Mouse (Mus musculus) lung, adult 2 months (tissue): Measurements from ENCODE around the gene Gm5771. TPM values are rescaled to one million over a fixed set of nuclear protein-coding genes. Genes with fewer than 3 reads are reported as not detected.
"Not testable (repeated sequence)": the region's sequence is repeated elsewhere in the genome, so short reads cannot be mapped to it uniquely, and the experiment has no call there.

Source experiments
- DNase-seq: peaks from one replicate; pipeline ENCODE4 v3.0.0; 2022
- H3K4me1 ChIP-seq: fragments of 200-500 bp; 2 replicates; pipeline ENCODE4 v1.6.1; 2011; ENCODE audit warnings: low read length; ENCODE audit not compliant: control insufficient read depth, insufficient read depth
- H3K4me3 ChIP-seq: fragments of 200-500 bp; replicated peaks from 2 replicates; pipeline ENCODE3; 2011; ENCODE audit warnings: low read depth, mild to moderate bottlenecking, control low read depth, low read length; ENCODE audit errors: extremely low read depth
- CTCF ChIP-seq: fragments of 200-500 bp; IDR thresholded peaks from 2 replicates; pipeline ENCODE4 v1.5.1; 2011; ENCODE audit warnings: mild to moderate bottlenecking, low read length, control low read depth; ENCODE audit not compliant: insufficient read depth
- POLR2A ChIP-seq: fragments of 200-500 bp; IDR thresholded peaks from 2 replicates; pipeline ENCODE4 v1.6.1; 2011; ENCODE audit warnings: low read depth, mild to moderate bottlenecking, control low read depth, low read length, borderline replicate concordance; ENCODE audit errors: extremely low read depth
- WGBS: fragments of 180-500 bp; shearing (Covaris S2); methylation state at CpG from one replicate; pipeline ENCODE4 v1.1.7; 2018; 5-methylcytosine and 5-hydroxymethylcytosine counted together
- polyA plus RNA-seq: library from polyadenylated mRNA; depleted of rRNA; stranded (reverse); fragments of >200 nt; gene quantifications from 2 replicates; pipeline ENCODE4 v1.2.3, GENCODE M21; 2012; rRNA removed

The Gm5771 gene
- polyA plus RNA-seq, result not detected in 2 replicates

GRCm38 (mm10) chr6:41392056-41392455, at the start of gene Gm5771:
Gene Gm5771 (plus strand): TSS chr6:41392356.
- DNase-seq, H3K4me1 ChIP-seq, H3K4me3 ChIP-seq: not testable (repeated sequence)

- 64% methylated on average over 2 of the region's 2 CpGs for WGBS
Measured at GRCm38 (mm10) chr6:41353932-41354331, 38.2 kb upstream of the Gm5771 start, which contains the start of gene Try10. Gene Try10 (plus strand): TSS chr6:41354105.

GRCm38 (mm10) chr6:41373772-41374171, 18.4 kb upstream of the Gm5771 start:
- WGBS, result 67% methylated on average over 2 of the region's 2 CpGs
- DNase-seq, H3K4me3 ChIP-seq, H3K4me1 ChIP-seq: not testable (repeated sequence)

More at GRCm38 (mm10) chr6:41353932-41354331, 38.2 kb upstream of the Gm5771 start, which contains the start of gene Try10:
- no peak within 1 kb of the TSS for H3K4me3 ChIP-seq
- no peak for TF ChIP-seq CTCF
- DNase-seq, result no peak
- H3K4me1 ChIP-seq, result no peaks in the 10 kb centered on the region

- DNase-seq, H3K4me3 ChIP-seq, H3K4me1 ChIP-seq: not testable (repeated sequence)
Measured at GRCm38 (mm10) chr6:41377578-41377977, 14.6 kb upstream of the Gm5771 start, which contains the start of gene Prss3. Gene Prss3 (minus strand): TSS chr6:41377678.

GRCm38 (mm10) chr6:41386781-41387180, 5.4 kb upstream of the Gm5771 start:
- DNase-seq, result no peak
- WGBS, result 72% methylated on average over 2 of the region's 2 CpGs
- TF ChIP-seq CTCF, result no peak
- TF ChIP-seq POLR2A, result no peak

GRCm38 (mm10) chr6:41391640-41392039, 516 bp upstream of the Gm5771 start:
- 65% methylated on average over 1 of the region's 1 CpGs for WGBS
- DNase-seq, H3K4me1 ChIP-seq, H3K4me3 ChIP-seq: not testable (repeated sequence)

More at GRCm38 (mm10) chr6:41386781-41387180, 5.4 kb upstream of the Gm5771 start:
- H3K4me3 ChIP-seq, result no peak overlapping the region
- H3K4me1 ChIP-seq, result no peaks in the 10 kb centered on the region

GRCm38 (mm10) chr6:41442261-41442660, 50.1 kb downstream of the Gm5771 start:
- 83% methylated on average over 2 of the region's 2 CpGs for WGBS
- not testable (repeated sequence) for H3K4me1 ChIP-seq, DNase-seq, H3K4me3 ChIP-seq

GRCm38 (mm10) chr6:41446045-41446444, 53.9 kb downstream of the Gm5771 start, which contains the start of gene Gm10334:
Gene Gm10334 (minus strand): TSS chr6:41446145.
- DNase-seq, H3K4me1 ChIP-seq, H3K4me3 ChIP-seq: not testable (repeated sequence)

Other genes starting within 250 kb of the Gm5771 start
- gene Try4, start 90.1 kb upstream of the Gm5771 start, polyA plus RNA-seq, result 0.37 and 14.4 TPM in 2 replicates
- gene Try5, start 75.5 kb upstream of the Gm5771 start, polyA plus RNA-seq, result 4.7 TPM in 1 of 2 replicates, not detected in the other
- not detected in 2 replicates for gene Try10, start 38.3 kb upstream of the Gm5771 start, polyA plus RNA-seq
- gene Prss3, start 14.7 kb upstream of the Gm5771 start, polyA plus RNA-seq, result 0.29 TPM in 1 of 2 replicates, not detected in the other
- gene Gm10334, start 53.8 kb downstream of the Gm5771 start, polyA plus RNA-seq, result not detected in 2 replicates
- gene Prss1, start 66.6 kb downstream of the Gm5771 start, polyA plus RNA-seq, result not detected in 2 replicates
- gene Prss2, start 129.4 kb downstream of the Gm5771 start, polyA plus RNA-seq, result 0.46 and 17.9 TPM in 2 replicates
- gene Ephb6, start 213.1 kb downstream of the Gm5771 start, polyA plus RNA-seq, result 13.0 and 16.2 TPM in 2 replicates
- 3.0 and 4.5 TPM in 2 replicates for gene Trpv6, start 244.0 kb downstream of the Gm5771 start, polyA plus RNA-seq